Mouse (Mus musculus): ENCODE measurements around the gene Oxa1l. TPM values are rescaled to one million over a fixed set of nuclear protein-coding genes. Genes with fewer than 3 reads are reported as not detected.
A peak's percentile ranks its signal among the peaks of the same experiment; 100 is the strongest.
"Not testable (repeated sequence)": the region's sequence is repeated elsewhere in the genome, so short reads cannot be mapped to it uniquely, and the experiment has no call there.

Oxa1l gene
- 45.9 and 50.2 TPM in 2 replicates for polyA plus RNA-seq (2016; fragmentation: Nextera tagmentation; extraction: Ambion mirVana)

- Histone ChIP-seq H3K36me3 (peaks cover 17% of the 10 kb centered on the region), H3K4me2 (replicated peaks) (peak within 1 kb of the TSS; percentile 70), H3K4me3 (peak within 1 kb of the TSS; percentile 86), H3K9ac (peak within 1 kb of the TSS; percentile 86), H3K4me1 (peaks cover 8% of the 10 kb centered on the region), H3K27ac (peak within 1 kb of the TSS; percentile 50; the same call in 1 of the 2 replicates), H3K9me3 (no peaks in the 10 kb centered on the region), H3K27me3 (replicated peaks) (no peaks in the 10 kb centered on the region)
- WGBS = under 1% methylated on average over 48 of the region's 48 CpGs
- peak; percentile 93 for ATAC-seq (ENCODE audit: low FRiP score, low read depth)
Measured at GRCm38 (mm10) chr14:54360577-54361340, at the start of gene Oxa1l. Oxa1l (plus strand) TSS chr14:54360834.

- 31% methylated on average over 3 of the region's 3 CpGs for WGBS
- Histone ChIP-seq H3K4me1 (no peaks in the 10 kb centered on the region), H3K9me3 (no peaks in the 10 kb centered on the region), H3K4me2 (replicated peaks) (no peak overlapping the region), H3K9ac (no peak overlapping the region), H3K4me3 (no peak overlapping the region), H3K36me3 (no peaks in the 10 kb centered on the region), H3K27me3 (replicated peaks) (no peaks in the 10 kb centered on the region), H3K27ac (no peak overlapping the region)
- ATAC-seq (ENCODE audit: low FRiP score, low read depth) = no peak
Measured at GRCm38 (mm10) chr14:54311763-54312162, 48.9 kb upstream of the Oxa1l start.

GRCm38 (mm10) chr14:54321556-54322376, 38.9 kb upstream of the Oxa1l start:
- H3K4me2 ChIP-seq (replicated peaks) = no peak overlapping the region
- no peak overlapping the region for H3K9ac ChIP-seq
- no peaks in the 10 kb centered on the region for H3K27me3 ChIP-seq (replicated peaks)
- no peak for ATAC-seq (ENCODE audit: low FRiP score, low read depth)
- H3K36me3 ChIP-seq = no peaks in the 10 kb centered on the region
- H3K9me3 ChIP-seq = peaks cover 6% of the 10 kb centered on the region
- no peaks in the 10 kb centered on the region for H3K4me1 ChIP-seq
- H3K4me3 ChIP-seq = no peak overlapping the region
- H3K27ac ChIP-seq = no peak overlapping the region
- 71% methylated on average over 18 of the region's 18 CpGs for WGBS

- Histone ChIP-seq H3K9me3 (peaks cover 6% of the 10 kb centered on the region; the same call in 1 of the 2 replicates), H3K4me3 (no peak overlapping the region), H3K4me2 (replicated peaks) (no peak overlapping the region), H3K27ac (no peak overlapping the region), H3K27me3 (replicated peaks) (no peaks in the 10 kb centered on the region), H3K36me3 (no peaks in the 10 kb centered on the region), H3K9ac (no peak overlapping the region), H3K4me1 (no peaks in the 10 kb centered on the region)
- WGBS = 79% methylated on average over 5 of the region's 5 CpGs
- ATAC-seq (ENCODE audit: low FRiP score, low read depth) = no peak
Measured at GRCm38 (mm10) chr14:54324486-54324885, 36.1 kb upstream of the Oxa1l start.

GRCm38 (mm10) chr14:54328548-54328947, 32.1 kb upstream of the Oxa1l start:
- 86% methylated on average over 2 of the region's 2 CpGs for WGBS
- H3K36me3 ChIP-seq = no peaks in the 10 kb centered on the region
- no peak overlapping the region for H3K4me3 ChIP-seq
- no peak overlapping the region for H3K27ac ChIP-seq
- H3K4me1 ChIP-seq = peaks cover 10% of the 10 kb centered on the region; the same call in 1 of the 2 replicates
- no peak for ATAC-seq (ENCODE audit: low FRiP score, low read depth)
- H3K9me3 ChIP-seq = no peaks in the 10 kb centered on the region
- no peak overlapping the region for H3K4me2 ChIP-seq (replicated peaks)
- H3K27me3 ChIP-seq (replicated peaks) = no peaks in the 10 kb centered on the region
- no peak overlapping the region for H3K9ac ChIP-seq

GRCm38 (mm10) chr14:54329201-54329600, 31.4 kb upstream of the Oxa1l start:
- H3K27me3 ChIP-seq (replicated peaks) = no peaks in the 10 kb centered on the region
- ATAC-seq (ENCODE audit: low FRiP score, low read depth) = no peak
- H3K9ac ChIP-seq = no peak overlapping the region
- peaks cover 10% of the 10 kb centered on the region; the same call in 1 of the 2 replicates for H3K4me1 ChIP-seq
- H3K27ac ChIP-seq = no peak overlapping the region
- no peak overlapping the region for H3K4me3 ChIP-seq
- H3K4me2 ChIP-seq (replicated peaks) = no peak overlapping the region
- no peaks in the 10 kb centered on the region for H3K9me3 ChIP-seq
- no peaks in the 10 kb centered on the region for H3K36me3 ChIP-seq
- WGBS = 54% methylated on average over 9 of the region's 9 CpGs

GRCm38 (mm10) chr14:54331178-54331577, 29.5 kb upstream of the Oxa1l start:
- WGBS = 88% methylated on average over 1 of the region's 1 CpGs
- Histone ChIP-seq H3K36me3 (no peaks in the 10 kb centered on the region), H3K27me3 (replicated peaks) (no peaks in the 10 kb centered on the region), H3K4me3 (no peak overlapping the region), H3K9ac (no peak overlapping the region), H3K4me1 (peaks cover 10% of the 10 kb centered on the region; the same call in 1 of the 2 replicates), H3K9me3 (no peaks in the 10 kb centered on the region), H3K27ac (no peak overlapping the region), H3K4me2 (replicated peaks) (no peak overlapping the region)
- no peak for ATAC-seq (ENCODE audit: low FRiP score, low read depth)

GRCm38 (mm10) chr14:54332176-54333074, 28.2 kb upstream of the Oxa1l start:
- Histone ChIP-seq H3K4me3 (no peak overlapping the region), H3K9me3 (no peaks in the 10 kb centered on the region), H3K4me2 (replicated peaks) (no peak overlapping the region), H3K4me1 (peaks cover 10% of the 10 kb centered on the region; the same call in 1 of the 2 replicates), H3K27me3 (replicated peaks) (no peaks in the 10 kb centered on the region), H3K9ac (no peak overlapping the region), H3K36me3 (no peaks in the 10 kb centered on the region), H3K27ac (no peak overlapping the region; the same call in 1 of the 2 replicates)
- 41% methylated on average over 5 of the region's 5 CpGs for WGBS
- ATAC-seq (ENCODE audit: low FRiP score, low read depth) = peak; percentile 37; the same call in 1 of the 2 replicates

GRCm38 (mm10) chr14:54333452-54334189, 27.0 kb upstream of the Oxa1l start:
- Histone ChIP-seq H3K4me1 (peaks cover 10% of the 10 kb centered on the region; the same call in 1 of the 2 replicates), H3K9me3 (no peaks in the 10 kb centered on the region), H3K27me3 (replicated peaks) (no peaks in the 10 kb centered on the region), H3K9ac (no peak overlapping the region), H3K4me2 (replicated peaks) (no peak overlapping the region), H3K27ac (no peak overlapping the region), H3K4me3 (no peak overlapping the region), H3K36me3 (no peaks in the 10 kb centered on the region)
- WGBS = 74% methylated on average over 8 of the region's 8 CpGs
- no peak for ATAC-seq (ENCODE audit: low FRiP score, low read depth)

GRCm38 (mm10) chr14:54340836-54341235, 19.8 kb upstream of the Oxa1l start:
- WGBS = 71% methylated on average over 7 of the region's 7 CpGs
- no peaks in the 10 kb centered on the region for H3K9me3 ChIP-seq
- no peaks in the 10 kb centered on the region for H3K4me1 ChIP-seq
- H3K36me3 ChIP-seq = no peaks in the 10 kb centered on the region
- no peak overlapping the region for H3K9ac ChIP-seq
- H3K27me3 ChIP-seq (replicated peaks) = no peaks in the 10 kb centered on the region
- ATAC-seq (ENCODE audit: low FRiP score, low read depth) = no peak
- H3K4me2 ChIP-seq (replicated peaks) = no peak overlapping the region
- H3K4me3 ChIP-seq = no peak overlapping the region
- no peak overlapping the region for H3K27ac ChIP-seq

- not testable (repeated sequence) for ATAC-seq (ENCODE audit: low FRiP score, low read depth); H3K4me2 ChIP-seq (replicated peaks); H3K27ac ChIP-seq; H3K4me3 ChIP-seq; H3K27me3 ChIP-seq (replicated peaks); H3K9me3 ChIP-seq; H3K36me3 ChIP-seq; H3K4me1 ChIP-seq; H3K9ac ChIP-seq
- 42% methylated on average over 2 of the region's 2 CpGs for WGBS
Measured at GRCm38 (mm10) chr14:54341807-54342206, 18.8 kb upstream of the Oxa1l start.

Measured in neural tube, embryonic 12.5 days (tissue).